Mouse (Mus musculus) gastrocnemius, postnatal 10 days (tissue): ENCODE data around the gene Hspa5. TPM values are rescaled to one million over a fixed set of nuclear protein-coding genes. Genes with fewer than 3 reads are reported as not detected.
"Not testable (repeated sequence)": the region's sequence is repeated elsewhere in the genome, so short reads cannot be mapped to it uniquely, and the experiment has no call there.

Experiments used
- DNase-seq: peaks from one replicate; pipeline ENCODE4 v3.0.0; 2021; ENCODE audit warnings: mixed read lengths
- total RNA-seq, 2 experiments: library from RNA; stranded (reverse); gene quantifications; 2 replicates each; pipeline ENCODE4 v1.2.3; 2021

Hspa5 gene
- total RNA-seq, 2 experiments from 2014 or later, result 187 to 207 TPM

DNA sequence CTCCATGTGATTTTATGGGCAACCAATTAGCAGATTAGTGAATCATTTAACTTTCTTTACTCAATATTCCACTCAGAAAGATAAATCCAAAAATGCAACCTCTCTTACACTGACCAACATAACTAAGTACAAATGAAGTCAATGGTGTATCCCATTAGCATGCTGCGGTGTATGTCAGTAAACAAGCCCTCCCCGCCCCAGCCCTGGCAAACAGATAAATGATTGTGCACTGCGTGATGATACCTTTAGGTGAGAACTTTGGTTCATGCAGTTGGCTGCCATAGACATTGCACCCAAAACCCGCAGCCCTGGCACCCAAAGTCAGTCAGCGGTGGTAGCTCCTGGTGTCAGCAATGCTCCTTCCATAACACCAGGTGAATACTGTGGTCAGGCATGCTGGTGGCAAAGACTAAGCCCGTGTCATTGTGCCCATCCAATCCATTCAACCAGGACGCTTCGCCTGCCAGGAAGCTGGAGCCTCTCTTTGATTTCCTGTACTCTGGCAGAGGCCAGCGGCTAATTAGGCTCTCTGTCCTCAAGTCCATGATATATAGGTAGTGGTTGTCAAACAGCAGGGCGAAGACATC is 33.7 kb downstream of the Hspa5 start:
- no peak for DNase-seq

DNA sequence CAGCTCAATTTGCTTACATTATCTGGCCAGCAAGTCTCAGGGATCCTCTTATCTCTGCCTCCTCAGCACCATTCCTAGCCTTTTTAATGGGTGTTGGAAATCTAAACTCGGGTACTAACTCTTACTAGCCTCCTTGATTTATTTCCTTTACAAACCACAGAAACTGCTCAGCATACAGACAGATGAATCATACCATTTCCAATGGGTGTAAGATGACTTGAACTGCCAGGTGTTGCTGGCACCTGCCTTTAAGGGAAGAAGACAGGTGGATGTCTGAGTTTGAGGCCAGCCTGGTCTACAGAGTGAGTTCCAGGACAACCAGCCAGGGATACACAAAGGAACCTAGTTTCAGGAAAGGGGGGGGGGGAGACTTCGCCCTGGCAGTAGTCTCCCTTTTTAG is 36.3 kb downstream of the Hspa5 start:
- DNase-seq, result no peak

DNA sequence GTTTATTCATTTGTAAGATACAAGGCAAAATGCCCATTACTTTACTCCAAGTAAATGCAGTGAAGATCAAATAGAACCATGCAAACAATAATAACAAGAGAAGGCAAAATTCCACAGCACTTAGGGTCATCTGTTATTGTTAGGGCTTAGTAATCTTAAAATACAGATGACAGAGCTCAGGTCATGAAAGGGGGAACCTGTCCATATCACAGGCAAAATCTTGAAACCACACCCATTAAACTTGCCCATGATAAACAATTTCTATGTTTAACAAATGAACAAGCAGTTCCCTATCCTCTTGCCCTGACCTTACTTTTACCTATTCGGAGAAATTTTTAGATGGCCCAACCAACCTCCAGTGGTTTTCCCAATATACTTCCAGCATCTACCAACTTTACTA is 37.8 kb downstream of the Hspa5 start:
- DNase-seq, result no peak

DNA sequence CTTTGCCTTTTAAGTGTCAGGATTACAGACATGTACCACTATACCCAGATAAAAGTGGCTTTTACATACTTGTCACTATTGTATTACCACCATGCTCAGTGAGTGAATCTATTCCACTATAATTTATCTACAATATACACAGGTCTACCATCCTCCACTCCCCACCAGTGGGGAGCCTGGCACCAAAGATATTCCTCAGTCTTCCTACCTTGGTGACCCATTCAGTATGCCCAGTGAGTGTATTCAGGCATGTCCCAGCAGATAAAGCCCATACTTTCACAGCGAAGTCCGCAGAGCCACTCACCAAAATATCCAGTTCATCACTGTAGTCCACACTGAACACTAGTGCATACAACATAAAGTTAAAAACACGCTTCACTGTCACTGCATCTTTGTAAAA is 39.0 kb downstream of the Hspa5 start:
- no peak for DNase-seq

DNA sequence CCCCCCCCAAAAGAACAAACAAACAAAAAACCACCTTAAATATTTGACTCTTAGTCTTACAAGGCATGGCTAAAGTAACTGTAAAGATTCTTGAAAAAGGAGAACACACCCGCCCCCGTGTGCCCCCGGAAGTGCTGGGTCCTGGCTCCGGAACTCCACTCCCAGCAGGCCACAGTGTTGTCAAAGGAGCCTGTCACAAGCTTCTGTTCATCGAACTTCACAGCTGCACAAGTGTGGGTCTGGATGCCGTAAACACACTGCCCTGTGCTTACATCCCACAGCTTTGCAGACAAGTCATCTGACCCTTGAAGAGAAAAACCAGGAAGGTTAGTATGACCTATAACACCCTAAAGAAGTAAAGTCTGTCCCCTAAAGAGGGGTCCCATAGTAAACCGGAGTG is 40.9 kb downstream of the Hspa5 start:
- no peak for DNase-seq

DNA sequence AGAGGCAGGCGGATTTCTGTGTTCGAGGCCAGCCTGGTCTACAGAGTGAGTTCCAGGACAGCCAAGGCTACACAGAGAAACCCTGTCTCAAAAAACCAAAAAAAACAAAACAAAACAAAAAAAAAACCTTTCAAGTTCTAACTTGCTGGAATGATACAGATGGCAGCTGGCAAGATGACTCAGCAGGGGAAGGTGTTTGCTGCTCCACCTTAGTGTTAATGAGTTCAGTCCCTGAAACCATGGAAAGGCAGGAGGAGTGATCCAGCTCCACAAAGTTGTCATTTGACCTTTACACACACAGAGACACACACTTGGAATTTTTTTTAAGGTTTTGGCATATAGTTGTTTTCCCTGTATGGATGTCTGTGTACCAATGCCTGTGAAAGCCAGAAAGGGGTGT is 44.1 kb downstream of the Hspa5 start:
- not testable (repeated sequence) for DNase-seq

DNA sequence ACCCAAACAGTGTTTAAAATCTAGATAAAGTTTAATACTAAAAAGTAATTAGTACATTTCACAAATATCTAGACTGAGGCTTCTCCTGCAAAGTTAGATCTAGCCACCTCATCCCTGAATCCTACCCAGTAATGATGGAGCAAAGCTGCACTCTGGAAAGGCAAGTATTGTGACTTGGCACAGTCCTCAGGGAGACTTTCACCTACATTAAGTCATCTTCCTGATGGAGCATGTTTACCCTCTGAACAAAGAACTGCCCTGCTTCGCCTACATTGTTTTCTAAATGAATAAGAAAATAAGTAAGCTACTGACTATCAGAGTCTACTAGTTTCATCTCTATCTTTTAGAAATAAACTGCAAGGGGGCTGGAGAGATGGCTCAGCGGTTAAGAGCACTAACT is 46.7 kb downstream of the Hspa5 start:
- DNase-seq, result no peak

DNA sequence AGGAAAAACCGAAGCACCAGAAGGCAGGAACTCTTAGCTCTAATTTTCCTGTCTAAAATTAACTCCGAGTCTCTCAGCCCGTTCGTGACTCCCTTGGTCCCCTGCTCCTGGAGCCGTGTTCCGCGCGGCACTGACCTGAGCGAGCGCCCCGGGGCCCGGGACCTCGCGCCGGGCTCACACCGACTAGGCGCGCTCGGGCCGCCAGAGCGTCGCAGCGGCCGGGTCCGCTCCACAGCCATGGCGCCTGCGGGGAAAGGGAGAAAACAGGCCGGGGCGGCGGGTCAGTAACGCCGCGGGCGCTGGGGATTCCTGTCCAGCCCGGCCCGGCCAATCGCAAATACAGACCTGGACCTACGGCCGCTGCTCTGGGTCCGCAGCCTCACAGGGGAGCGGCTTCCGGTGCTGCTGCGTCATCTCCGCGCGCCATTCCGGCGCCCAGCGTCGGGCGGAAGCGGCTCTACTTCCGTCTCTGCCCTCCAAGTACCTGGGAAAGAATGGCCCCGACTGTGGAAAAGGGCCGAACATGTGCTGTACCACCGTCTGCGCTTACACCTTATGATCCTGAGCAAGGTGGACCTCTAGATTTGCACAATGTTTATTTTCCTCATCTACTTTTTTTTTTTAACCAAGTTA is 54.2 kb downstream of the Hspa5 start, which contains the start of gene Fbxw2:
Gene Fbxw2 (minus strand): TSS at position 485 of the 633 bp plus-strand sequence.
- DNase-seq, result peak; percentile 92

DNA sequence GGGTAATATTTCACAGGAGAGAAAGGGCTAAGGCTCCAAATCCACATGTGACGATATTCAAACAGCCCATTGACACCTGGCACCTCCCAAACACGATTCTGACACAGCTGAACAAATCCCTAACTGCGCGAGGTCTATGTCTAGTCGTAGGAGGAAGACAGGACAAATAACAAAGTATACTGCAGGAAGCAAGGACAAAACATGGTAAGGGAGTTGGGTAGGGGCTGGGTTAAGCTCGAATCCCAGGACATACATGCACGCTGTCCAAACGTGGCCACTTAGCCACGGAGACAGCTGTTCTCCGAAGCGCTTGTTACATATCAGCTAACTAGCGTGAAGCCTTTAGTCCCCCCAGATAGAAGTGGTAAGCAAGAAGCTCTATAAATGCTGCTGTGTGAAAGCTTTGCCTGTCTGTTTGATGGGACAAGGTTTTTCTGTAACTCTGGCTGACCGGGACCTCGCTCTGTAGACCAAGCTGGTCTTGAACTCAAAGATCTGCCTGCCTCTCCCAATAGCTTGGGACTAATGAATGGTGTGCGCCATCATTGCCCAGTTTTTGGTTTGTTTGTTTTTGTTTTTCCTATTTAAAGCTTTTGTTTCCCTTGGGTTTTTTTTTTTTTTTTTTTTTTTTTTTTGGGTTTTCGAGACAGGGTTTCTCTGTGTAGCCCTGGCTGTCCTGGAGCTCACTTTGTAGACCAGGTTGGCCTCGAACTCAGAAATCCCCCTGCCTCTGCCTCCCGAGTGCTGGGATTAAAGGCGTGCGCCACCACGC is 54.9 kb downstream of the Hspa5 start:
- DNase-seq, result no peak

Other genes with a start within 250 kb of the Hspa5 start
- 10 to 100 TPM; 37.7 to 46.4 TPM for gene Gapvd1, start 16.7 kb upstream of the Hspa5 start, total RNA-seq
- gene Rabepk, start 27.9 kb downstream of the Hspa5 start, total RNA-seq, result 1 to 10 TPM; 8.8 to 10.0 TPM
- 10 to 100 TPM; 46.6 to 48.1 TPM for gene Fbxw2, start 54.3 kb downstream of the Hspa5 start, total RNA-seq
- not detected for gene Gm34653, start 61.0 kb downstream of the Hspa5 start, total RNA-seq
- under 1 TPM in 1 of 2 experiments, not detected in 1; 0.45 TPM for gene Cutal, start 102.4 kb downstream of the Hspa5 start, total RNA-seq
- gene Psmd5, start 103.0 kb downstream of the Hspa5 start, total RNA-seq, result 10 to 100 TPM; 15.4 to 22.4 TPM
- 1 to 10 TPM; 3.9 to 4.7 TPM for gene Phf19, start 142.1 kb downstream of the Hspa5 start, total RNA-seq
- 1 to 10 TPM in 1 of 2 experiments, under 1 TPM in 1; 0.85 to 2.6 TPM for gene Traf1, start 189.8 kb downstream of the Hspa5 start, total RNA-seq